Mouse (Mus musculus) monocyte, adult 59 days (primary cell): ENCODE data around the gene Psma6. TPM values are rescaled to one million over a fixed set of nuclear protein-coding genes. Genes with fewer than 3 reads are reported as not detected.

Experiments used
- total RNA-seq, 2 experiments: library from RNA; stranded (reverse); gene quantifications; one replicate each; pipeline ENCODE4 v1.2.4; 2023

Gene Psma6
- 100 to 1,000 TPM; 101 to 105 TPM for total RNA-seq

DNA sequence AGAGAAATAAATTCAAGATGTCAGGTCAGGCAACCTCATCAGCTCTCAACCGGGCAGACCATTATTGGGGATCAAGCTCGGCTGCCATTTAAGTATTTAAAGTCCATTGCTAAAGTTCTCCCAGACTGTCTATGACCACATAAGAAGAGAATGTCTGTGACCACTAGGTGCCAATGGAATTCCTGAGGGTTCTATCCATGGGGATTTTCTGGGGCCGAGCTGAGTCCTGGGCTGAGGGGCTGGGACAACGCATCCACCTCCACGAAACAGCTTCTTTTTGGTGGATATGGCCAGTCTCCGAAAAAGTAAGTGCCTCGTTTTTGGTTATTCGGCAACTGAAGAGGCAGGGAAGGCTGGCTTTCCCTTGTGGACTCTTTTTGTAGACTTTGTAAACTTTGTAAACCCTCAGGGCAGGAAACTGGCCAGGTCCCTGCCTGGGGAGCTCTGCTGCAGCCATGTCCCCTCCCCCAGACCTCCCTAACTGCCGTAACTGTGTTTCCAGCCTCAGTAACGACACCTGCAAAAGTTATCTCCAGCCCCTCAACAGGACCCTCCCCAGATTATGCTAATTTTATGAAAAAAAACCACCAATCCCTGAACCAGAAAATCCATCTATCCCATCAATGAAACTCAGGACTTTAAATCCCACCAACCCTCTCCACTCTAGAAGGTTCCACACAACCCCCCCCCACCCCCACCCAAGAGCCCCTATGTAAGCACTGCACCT lies at the start of gene Psma6:
Gene Psma6, plus strand, starts transcription at position 200 of the 727 bp plus-strand sequence.

Other genes starting within 250 kb of the Psma6 start
- 10 to 100 TPM; 30.6 to 52.2 TPM for gene Srp54b, start 229.1 kb upstream of the Psma6 start, total RNA-seq
- gene 1700047I17Rik2, start 184.6 kb upstream of the Psma6 start, total RNA-seq: 10 to 100 TPM in 1 of 2 experiments, 1 to 10 TPM in 1; 1.7 to 11.6 TPM
- 10 to 100 TPM; 16.4 to 19.5 TPM for gene Srp54c, start 154.1 kb upstream of the Psma6 start, total RNA-seq
- gene 1110008L16Rik, start 84.6 kb upstream of the Psma6 start, total RNA-seq: 1 to 10 TPM; 6.9 to 9.0 TPM
- gene Ppp2r3c, start 81.2 kb upstream of the Psma6 start, total RNA-seq: 10 to 100 TPM; 21.5 to 21.6 TPM
- 1,000 to 10,000 TPM; 1,015 to 1,017 TPM for gene Nfkbia, start 108.4 kb downstream of the Psma6 start, total RNA-seq
- gene Aldoart2, start 181.0 kb downstream of the Psma6 start, total RNA-seq: not detected
- not detected for gene Insm2, start 215.2 kb downstream of the Psma6 start, total RNA-seq